Mouse (Mus musculus) embryonic fibroblast, embryonic 13.5 days (primary cell): ENCODE data around the gene Tmem202.

Experiments
- CTCF ChIP-seq: IDR thresholded peaks from 2 replicates; pipeline ENCODE4 v1.5.1; 2011; ENCODE audit warnings: mild to moderate bottlenecking, control low read depth, low read length, moderate library complexity, borderline replicate concordance; ENCODE audit not compliant: insufficient read depth
- POLR2A ChIP-seq: IDR thresholded peaks from 2 replicates; pipeline ENCODE4 v1.6.1; 2011; ENCODE audit warnings: low read depth, mild to moderate bottlenecking, control low read depth, low read length, moderate library complexity

DNA sequence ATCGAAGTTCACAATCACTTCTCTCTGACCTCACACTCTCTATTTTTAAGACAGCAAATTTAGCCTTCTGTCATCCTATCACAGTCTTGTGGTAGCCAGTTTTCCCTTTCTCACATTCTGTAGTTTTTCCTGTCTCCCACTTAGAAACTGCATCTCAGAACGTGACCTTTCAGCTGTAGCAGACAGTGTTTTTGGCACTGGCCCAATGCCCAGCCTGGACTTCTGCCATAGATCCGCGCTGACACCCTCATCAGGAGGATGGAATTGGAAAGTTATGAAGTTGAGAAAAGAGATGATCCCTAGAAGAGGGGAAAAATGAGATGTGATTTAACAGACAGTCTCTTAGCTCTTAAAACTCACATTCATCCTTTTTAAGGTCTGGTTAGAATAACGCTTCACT lies 20.7 kb downstream of the Tmem202 start:
- TF ChIP-seq CTCF (no peak), POLR2A (no peak)
